Mouse (Mus musculus): Measurements from ENCODE around the gene Hsf2bp. TPM values are rescaled to one million over a fixed set of nuclear protein-coding genes. Genes with fewer than 3 reads are reported as not detected.

Hsf2bp gene
- total RNA-seq, 4 experiments from 2014 or later: 0.94 to 1.9 (median 1.1) TPM

- no peak for DNase-seq (ENCODE audit: low spot score in 2 of 2)
These were observed 1.8 kb downstream of the Hsf2bp start for GRCm38 (mm10) chr17:32034322-32034721.

- no peak for DNase-seq (ENCODE audit: low spot score in 2 of 2)
These were observed 4.5 kb downstream of the Hsf2bp start for GRCm38 (mm10) chr17:32031684-32032083.

- DNase-seq (ENCODE audit: low spot score in 2 of 2): no peak
These were observed 7.8 kb downstream of the Hsf2bp start for GRCm38 (mm10) chr17:32028301-32028700.

GRCm38 (mm10) chr17:32027666-32028065 lies 8.5 kb downstream of the Hsf2bp start:
- no peak for DNase-seq (ENCODE audit: low spot score in 2 of 2)

- no peak for DNase-seq (ENCODE audit: low spot score in 2 of 2)
These were observed 10.8 kb downstream of the Hsf2bp start for GRCm38 (mm10) chr17:32025386-32025785.

- no peak for DNase-seq (ENCODE audit: low spot score in 2 of 2)
These were observed 11.5 kb downstream of the Hsf2bp start for GRCm38 (mm10) chr17:32024671-32025073.

GRCm38 (mm10) chr17:32023088-32023487 lies 13.1 kb downstream of the Hsf2bp start:
- peak; percentile 41 to 93 for DNase-seq (ENCODE audit: low spot score in 2 of 2)

- no peak for DNase-seq (ENCODE audit: low spot score in 2 of 2)
These were observed 13.6 kb downstream of the Hsf2bp start for GRCm38 (mm10) chr17:32022551-32022950.

- DNase-seq (ENCODE audit: low spot score in 2 of 2): no peak
These were observed 14.2 kb downstream of the Hsf2bp start for GRCm38 (mm10) chr17:32021981-32022380.

- no peak for DNase-seq (ENCODE audit: low spot score in 2 of 2)
These were observed 17.8 kb downstream of the Hsf2bp start for GRCm38 (mm10) chr17:32018127-32018894.

- no peak for DNase-seq (ENCODE audit: low spot score in 2 of 2)
These were observed 19.7 kb downstream of the Hsf2bp start for GRCm38 (mm10) chr17:32016481-32016880.

GRCm38 (mm10) chr17:32013659-32014058 lies 22.5 kb downstream of the Hsf2bp start:
- DNase-seq (ENCODE audit: low spot score in 2 of 2): no peak

- DNase-seq (ENCODE audit: low spot score in 2 of 2): no peak
These were observed 23.9 kb downstream of the Hsf2bp start for GRCm38 (mm10) chr17:32012254-32012653.

GRCm38 (mm10) chr17:32011694-32012093 lies 24.5 kb downstream of the Hsf2bp start:
- no peak for DNase-seq (ENCODE audit: low spot score in 2 of 2)

GRCm38 (mm10) chr17:32006800-32007199 lies 29.3 kb downstream of the Hsf2bp start:
- no peak for DNase-seq (ENCODE audit: low spot score in 2 of 2)

GRCm38 (mm10) chr17:32003251-32003650 lies 32.9 kb downstream of the Hsf2bp start:
- DNase-seq (ENCODE audit: low spot score in 2 of 2): no peak

- DNase-seq (ENCODE audit: low spot score in 2 of 2): no peak
These were observed 37.8 kb downstream of the Hsf2bp start for GRCm38 (mm10) chr17:31998351-31998750.

GRCm38 (mm10) chr17:31996331-31996730 lies 39.8 kb downstream of the Hsf2bp start:
- peak in 1 of 2 experiments; percentile 25 for DNase-seq (ENCODE audit: low spot score in 2 of 2)

GRCm38 (mm10) chr17:31995784-31996183 lies 40.4 kb downstream of the Hsf2bp start:
- no peak for DNase-seq (ENCODE audit: low spot score in 2 of 2)

- DNase-seq (ENCODE audit: low spot score in 2 of 2): no peak
These were observed 42.0 kb downstream of the Hsf2bp start for GRCm38 (mm10) chr17:31994132-31994531.

GRCm38 (mm10) chr17:31993354-31993753 lies 42.8 kb downstream of the Hsf2bp start:
- no peak for DNase-seq (ENCODE audit: low spot score in 2 of 2)

- no peak for DNase-seq (ENCODE audit: low spot score in 2 of 2)
These were observed 44.1 kb downstream of the Hsf2bp start for GRCm38 (mm10) chr17:31992004-31992403.

GRCm38 (mm10) chr17:31989035-31989434 lies 47.1 kb downstream of the Hsf2bp start:
- no peak for DNase-seq (ENCODE audit: low spot score in 2 of 2)

Measured in left cerebral cortex, adult 8-10 months (tissue).